Mouse (Mus musculus) lung, postnatal 0 days (tissue): Measurements from ENCODE around the gene Abhd18. TPM values are rescaled to one million over a fixed set of nuclear protein-coding genes. Genes with fewer than 3 reads are reported as not detected.
"Not testable (repeated sequence)": the region's sequence is repeated elsewhere in the genome, so short reads cannot be mapped to it uniquely, and the experiment has no call there.

Experiments
- ATAC-seq: fragments of 200-750 bp; cut with Nextera tagmentation; 2 replicates; pipeline ENCODE4 v1.8.0; 2017; ENCODE audit warnings: moderate library complexity
- DNase-seq: peaks from one replicate; pipeline ENCODE4 v3.0.0-alpha.2; 2016; ENCODE audit warnings: low spot score
- H3K27ac ChIP-seq: fragments of 300-500 bp; sonication (generic); 2 replicates; pipeline ENCODE4 v1.5.1; 2014; ENCODE audit warnings: antibody characterized with exemption, mild to moderate bottlenecking, low read length, mixed read lengths
- H3K27me3 ChIP-seq: fragments of 300-500 bp; sonication (generic); replicated peaks from 2 replicates; pipeline ENCODE4 v1.6.1; 2014; ENCODE audit warnings: low read length, mixed read lengths; ENCODE audit not compliant: insufficient read depth
- H3K36me3 ChIP-seq: fragments of 300-500 bp; sonication (generic); 2 replicates; pipeline ENCODE4 v1.6.1; 2014; ENCODE audit warnings: low read length, mixed read lengths; ENCODE audit not compliant: insufficient read depth
- H3K4me1 ChIP-seq: fragments of 300-500 bp; sonication (generic); 2 replicates; pipeline ENCODE4 v1.6.1; 2014; ENCODE audit warnings: antibody characterized with exemption, low read depth, low read length, mixed read lengths; ENCODE audit not compliant: insufficient read depth
- H3K4me2 ChIP-seq: fragments of 300-500 bp; sonication (generic); replicated peaks from 2 replicates; pipeline ENCODE4 v1.6.1; 2014; ENCODE audit warnings: low read depth, mild to moderate bottlenecking, low read length, moderate library complexity, mixed read lengths
- H3K4me3 ChIP-seq: fragments of 300-500 bp; sonication (generic); 2 replicates; pipeline ENCODE4 v1.5.1; 2014; ENCODE audit warnings: low read depth, low read length
- H3K9ac ChIP-seq: fragments of 300-500 bp; sonication (generic); replicated peaks from 2 replicates; pipeline ENCODE4 v1.6.1; 2014; ENCODE audit warnings: low read depth, mild to moderate bottlenecking
- H3K9me3 ChIP-seq: fragments of 300-500 bp; sonication (generic); 2 replicates; pipeline ENCODE4 v1.6.1; 2016; ENCODE audit warnings: low read length, mixed read lengths
- CTCF ChIP-seq: IDR thresholded peaks from 2 replicates; pipeline ENCODE4 v1.5.1; 2016; ENCODE audit warnings: antibody characterized with exemption, mild to moderate bottlenecking
- EP300 ChIP-seq: IDR thresholded peaks from 2 replicates; pipeline ENCODE4 v1.6.1; 2016; ENCODE audit warnings: antibody characterized with exemption, mild to moderate bottlenecking, control low read depth
- WGBS: fragments of 180-500 bp; shearing (Covaris S2); extraction: QIAGEN DNeasy Blood & Tissue Kit; methylation state at CpG from one replicate; pipeline ENCODE4 v1.1.7; 2014; 5-methylcytosine and 5-hydroxymethylcytosine counted together
- polyA plus RNA-seq: library from polyadenylated mRNA; unstranded; fragments of >200 nt; fragmentation: Nextera tagmentation; extraction: Ambion mirVana; gene quantifications from 2 replicates; pipeline ENCODE4 v1.2.1, GENCODE M21; 2015

Gene Abhd18
- 4.7 and 5.9 TPM in 2 replicates for polyA plus RNA-seq

DNA sequence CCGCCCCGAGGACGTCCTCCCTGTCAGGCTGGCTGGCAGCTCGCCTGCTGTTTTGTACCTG is at the start of gene Abhd18:
Gene Abhd18, plus strand, starts transcription at position 14 of the 61 bp plus-strand sequence.
- DNase-seq, ATAC-seq, H3K9me3 ChIP-seq, H3K27me3 ChIP-seq, H3K4me1 ChIP-seq, H3K36me3 ChIP-seq: not testable (repeated sequence)
- Histone ChIP-seq H3K4me3 (peak within 1 kb of the TSS; percentile 41), H3K27ac (peak within 1 kb of the TSS; percentile 75), H3K4me2 (peak within 1 kb of the TSS; percentile 70), H3K9ac (peak within 1 kb of the TSS; percentile 69)
- 0% methylated on average over 1 of the region's 4 CpGs for WGBS

- peaks cover 7% of the 10 kb centered on the region; the same call in 1 of the 2 replicates for H3K4me1 ChIP-seq
- 57% methylated on average over 1 of the region's 1 CpGs for WGBS
- H3K9ac ChIP-seq: no peak overlapping the region
- no peak overlapping the region for H3K4me2 ChIP-seq
- DNase-seq (no peak), ATAC-seq (no peak)
- no peaks in the 10 kb centered on the region for H3K27me3 ChIP-seq
- no peak overlapping the region for H3K4me3 ChIP-seq
- H3K27ac ChIP-seq: no peak overlapping the region
- no peak for TF ChIP-seq EP300
- TF ChIP-seq CTCF: no peak
- no peaks in the 10 kb centered on the region for H3K9me3 ChIP-seq
- H3K36me3 ChIP-seq: no peaks in the 10 kb centered on the region
Measured at GRCm38 (mm10) chr3:40798054-40798453, 48.7 kb upstream of the Abhd18 start.

GRCm38 (mm10) chr3:40798500-40798899 is 48.3 kb upstream of the Abhd18 start:
- H3K9me3 ChIP-seq: no peaks in the 10 kb centered on the region
- H3K4me1 ChIP-seq: peaks cover 7% of the 10 kb centered on the region; the same call in 1 of the 2 replicates
- DNase-seq (peak; percentile 56), ATAC-seq (no peak)
- H3K4me2 ChIP-seq: no peak overlapping the region
- no peak overlapping the region for H3K27ac ChIP-seq
- no peaks in the 10 kb centered on the region for H3K27me3 ChIP-seq
- WGBS: 36% methylated on average over 7 of the region's 7 CpGs
- no peaks in the 10 kb centered on the region for H3K36me3 ChIP-seq
- no peak overlapping the region for H3K9ac ChIP-seq
- TF ChIP-seq EP300 (no peak), CTCF (peak; percentile 73)
- no peak overlapping the region for H3K4me3 ChIP-seq

DNA sequence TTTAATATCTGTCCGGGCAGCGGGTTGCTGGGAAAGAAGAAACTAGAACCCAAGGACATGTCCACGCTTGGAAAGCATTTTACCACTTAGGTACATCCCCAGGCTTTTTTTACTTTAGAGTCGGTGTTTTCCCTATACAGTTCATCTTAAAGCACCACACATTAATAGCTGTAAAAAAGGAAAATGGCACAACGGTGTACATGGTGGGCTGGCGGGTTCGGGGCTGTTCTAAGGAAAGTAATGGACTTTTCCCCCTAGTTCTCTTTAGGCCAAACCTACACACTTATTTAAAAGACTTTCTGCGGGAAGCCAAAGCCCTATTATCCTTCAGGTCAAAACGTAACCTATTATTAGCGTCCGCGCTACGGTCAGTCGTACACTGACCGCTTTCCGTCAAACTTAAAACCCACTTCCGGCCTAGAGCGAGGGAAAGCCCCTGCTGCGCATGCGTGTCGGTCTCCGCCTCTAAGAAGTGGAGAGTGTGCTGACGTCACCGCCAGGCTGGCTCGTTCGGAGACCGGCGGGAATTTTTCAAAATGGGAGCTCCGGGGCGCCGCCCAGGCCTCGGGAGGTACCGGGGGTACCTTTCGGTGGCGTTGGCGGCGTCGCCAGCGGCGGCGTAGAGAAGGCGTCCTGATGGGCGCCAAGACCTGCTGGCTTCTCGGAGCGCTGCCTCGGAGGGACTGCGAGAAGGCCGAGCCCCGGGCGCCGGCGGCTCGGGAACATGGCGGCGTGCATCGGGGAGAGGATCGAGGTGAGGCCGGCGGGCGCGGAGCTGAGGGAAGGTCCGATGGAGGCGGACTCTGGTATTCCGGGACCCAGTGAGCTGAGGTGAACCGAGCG is 47.0 kb upstream of the Abhd18 start, which contains the start of gene Plk4:
Gene Plk4, plus strand, starts transcription at position 490 of the 843 bp plus-strand sequence.
- peak within 1 kb of the TSS; percentile 73 for H3K27ac ChIP-seq
- peak within 1 kb of the TSS; percentile 75 for H3K4me3 ChIP-seq
- no peaks in the 10 kb centered on the region for H3K9me3 ChIP-seq
- 2% methylated on average over 64 of the region's 66 CpGs for WGBS
- H3K4me1 ChIP-seq: peaks cover 7% of the 10 kb centered on the region; the same call in 1 of the 2 replicates
- no peak for TF ChIP-seq EP300
- TF ChIP-seq CTCF: no peak
- H3K36me3 ChIP-seq: no peaks in the 10 kb centered on the region
- H3K27me3 ChIP-seq: no peaks in the 10 kb centered on the region
- DNase-seq (peak; percentile 100), ATAC-seq (peak; percentile 95)
- H3K9ac ChIP-seq: peak within 1 kb of the TSS; percentile 56
- peak within 1 kb of the TSS; percentile 98 for H3K4me2 ChIP-seq

GRCm38 (mm10) chr3:40800373-40800823 is 46.4 kb upstream of the Abhd18 start:
- WGBS: under 1% methylated on average over 27 of the region's 37 CpGs
- no peak for TF ChIP-seq CTCF
- TF ChIP-seq EP300: no peak

DNA sequence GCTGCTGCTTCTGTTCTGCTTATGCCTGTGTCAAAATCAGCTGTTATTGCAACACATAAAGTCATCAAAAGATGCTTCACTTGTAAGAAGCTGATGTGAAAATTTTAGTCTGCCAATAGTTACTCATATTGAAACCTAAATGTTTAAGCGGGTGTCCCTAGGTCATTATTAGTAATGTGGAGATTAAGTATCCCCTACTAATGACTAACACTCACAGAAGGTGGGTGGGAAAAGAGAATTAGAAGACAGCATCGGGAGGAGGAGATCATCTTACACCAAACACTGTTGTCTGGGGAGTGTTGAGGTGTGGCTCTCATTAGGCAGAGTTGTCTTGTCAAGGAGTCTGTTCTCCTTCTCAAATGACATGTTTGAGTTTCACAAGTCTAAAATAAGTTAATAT is 39.9 kb upstream of the Abhd18 start:
- H3K36me3 ChIP-seq: peaks cover 16% of the 10 kb centered on the region; the same call in 1 of the 2 replicates
- TF ChIP-seq CTCF: no peak
- no peak for TF ChIP-seq EP300

More at GRCm38 (mm10) chr3:40800373-40800823, 46.4 kb upstream of the Abhd18 start:
- Histone ChIP-seq H3K27me3 (no peaks in the 10 kb centered on the region), H3K4me1 (peaks cover 7% of the 10 kb centered on the region; the same call in 1 of the 2 replicates), H3K4me3 (peak overlapping the region; percentile 75), H3K9me3 (no peaks in the 10 kb centered on the region), H3K9ac (peak overlapping the region; percentile 56), H3K36me3 (peaks cover 5% of the 10 kb centered on the region; the same call in 1 of the 2 replicates), H3K27ac (peak overlapping the region; percentile 51; the same call in 1 of the 2 replicates), H3K4me2 (peak overlapping the region; percentile 98)
- DNase-seq (peak; percentile 52), ATAC-seq (peak; percentile 59)

More for the DNA sequence above, 39.9 kb upstream of the Abhd18 start:
- WGBS: 74% methylated on average over 2 of the region's 2 CpGs
- H3K4me1 ChIP-seq: no peaks in the 10 kb centered on the region
- no peak for DNase-seq
- no peak overlapping the region for H3K4me2 ChIP-seq
- no peaks in the 10 kb centered on the region for H3K9me3 ChIP-seq
- ATAC-seq: no peak
- H3K9ac ChIP-seq: no peak overlapping the region
- no peak overlapping the region for H3K4me3 ChIP-seq
- no peaks in the 10 kb centered on the region for H3K27me3 ChIP-seq
- no peak overlapping the region for H3K27ac ChIP-seq
